Mouse (Mus musculus): ENCODE measurements around the gene Llph.
"Not testable (repeated sequence)": the region's sequence is repeated elsewhere in the genome, so short reads cannot be mapped to it uniquely, and the experiment has no call there.

Llph gene

DNA sequence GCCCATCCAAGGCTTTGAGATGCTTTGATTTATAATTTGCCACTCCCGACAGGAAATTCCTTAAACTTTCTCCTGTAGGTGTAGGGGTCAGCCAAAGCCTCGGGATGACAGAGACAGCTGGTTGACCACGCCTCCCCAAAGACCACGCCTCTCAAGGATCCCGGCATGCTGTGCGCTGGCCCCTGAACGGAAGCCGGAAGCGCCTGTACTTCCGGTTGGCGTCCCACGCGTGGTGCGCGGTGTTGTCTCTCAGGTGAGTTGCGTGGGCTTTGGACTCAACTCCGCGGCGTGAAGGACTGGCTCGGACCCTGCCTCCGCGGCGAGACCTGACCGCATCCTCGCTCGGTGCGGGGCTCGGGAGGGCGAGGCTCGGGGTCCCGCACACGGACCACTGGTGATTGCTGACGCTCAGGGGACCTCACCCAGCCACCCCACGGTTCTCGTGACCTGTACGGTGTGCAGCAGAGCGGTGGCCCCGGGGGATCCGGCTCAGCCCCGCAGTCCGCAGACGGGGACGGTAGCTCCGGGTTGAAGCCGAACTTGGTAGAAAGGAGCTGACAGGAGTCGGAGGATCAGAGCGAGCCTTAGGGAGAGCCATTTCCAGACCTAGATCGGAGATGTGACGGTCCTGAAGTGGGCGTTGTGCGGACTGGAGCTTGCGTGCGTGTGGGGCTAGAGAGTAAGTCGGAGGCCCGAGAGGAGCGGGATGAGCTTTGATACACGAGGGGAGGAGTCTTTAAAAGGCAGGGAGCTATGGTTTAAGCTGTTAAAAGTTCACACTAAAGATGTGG lies at the start of gene Llph:
TSS of gene Llph (plus strand) at position 200 of the 791 bp plus-strand sequence.
- DNase-seq (ENCODE audit: low read depth, low spot score): peak; percentile 87

DNA sequence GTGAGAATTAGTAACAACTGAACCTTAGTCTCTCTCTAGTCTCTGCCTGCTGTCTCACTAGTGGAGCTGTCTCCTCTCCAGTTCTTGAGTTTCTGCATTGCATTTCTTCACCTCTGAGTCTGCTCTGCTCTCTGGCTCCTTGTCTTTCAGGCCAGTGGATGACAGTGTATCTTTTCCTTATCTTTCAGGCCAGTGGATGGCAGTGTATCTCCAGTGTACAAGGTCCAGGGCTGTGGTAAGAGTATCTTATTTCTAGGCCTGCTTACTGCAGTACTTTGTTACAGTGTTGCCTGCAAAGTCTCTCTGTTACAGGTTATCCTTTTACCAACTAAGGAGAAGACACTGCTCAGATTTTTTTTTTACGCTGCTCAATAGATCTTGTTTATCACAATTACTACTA lies 44.0 kb upstream of the Llph start:
- no peak for DNase-seq (ENCODE audit: low read depth, low spot score)

DNA sequence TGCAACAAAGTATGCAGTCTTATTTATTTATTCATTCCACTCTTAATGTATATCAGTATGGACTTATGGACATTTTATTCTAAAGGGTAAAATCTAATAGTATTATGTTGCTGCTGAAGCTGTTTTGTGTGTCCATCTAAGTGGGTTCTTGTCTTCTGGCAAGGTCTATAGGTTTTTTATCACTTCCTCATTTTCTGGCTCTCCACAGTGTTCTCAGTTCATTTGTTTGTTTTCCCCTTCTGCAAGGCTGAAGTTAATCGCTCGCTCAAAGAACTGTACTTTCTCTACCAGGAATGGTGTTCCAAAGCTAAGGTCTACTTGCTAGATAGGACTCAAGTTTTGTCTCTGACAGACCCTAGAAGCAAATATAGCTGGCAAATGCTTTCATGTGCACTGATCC lies 43.5 kb upstream of the Llph start:
- peak; percentile 22 for DNase-seq (ENCODE audit: low read depth, low spot score)

DNA sequence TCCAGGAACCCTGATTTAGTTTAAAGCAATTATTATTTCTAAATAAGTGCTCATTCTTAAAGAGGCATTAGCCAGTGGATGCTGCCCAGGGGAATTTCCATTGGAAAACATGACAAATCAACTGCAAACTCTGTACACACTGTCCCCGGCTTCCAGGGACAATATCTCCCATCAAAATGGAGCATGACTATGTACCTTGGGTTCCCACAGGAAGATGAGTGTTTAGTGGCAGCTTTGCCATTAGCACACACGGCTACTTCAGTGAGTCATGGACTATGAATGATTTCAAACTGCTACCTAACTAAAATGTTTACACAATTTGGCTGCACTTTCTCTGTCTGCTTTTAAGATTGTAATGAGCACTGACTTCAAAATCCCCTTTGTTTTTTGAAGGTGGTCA lies 38.4 kb upstream of the Llph start:
- DNase-seq (ENCODE audit: low read depth, low spot score): no peak

DNA sequence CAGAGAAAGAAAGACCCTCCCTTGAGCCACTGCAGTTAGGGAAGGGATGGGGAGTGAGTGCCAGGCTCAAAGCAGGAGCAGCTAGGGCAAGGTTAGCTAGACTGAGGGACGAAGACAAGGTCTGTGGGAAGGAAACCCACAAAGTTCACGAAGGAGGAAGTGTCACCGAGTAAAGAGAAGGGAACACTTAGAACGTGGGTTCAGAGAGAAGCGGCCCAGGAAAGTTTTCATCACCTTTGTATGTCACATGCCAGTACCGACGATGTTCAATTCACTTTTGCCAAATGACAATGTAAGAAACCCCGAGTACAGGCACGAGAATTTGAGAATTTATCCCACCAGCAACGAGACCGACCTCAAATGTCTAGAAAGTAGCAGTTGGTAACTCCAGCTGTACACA lies 37.6 kb upstream of the Llph start:
- DNase-seq (ENCODE audit: low read depth, low spot score): peak; percentile 20

DNA sequence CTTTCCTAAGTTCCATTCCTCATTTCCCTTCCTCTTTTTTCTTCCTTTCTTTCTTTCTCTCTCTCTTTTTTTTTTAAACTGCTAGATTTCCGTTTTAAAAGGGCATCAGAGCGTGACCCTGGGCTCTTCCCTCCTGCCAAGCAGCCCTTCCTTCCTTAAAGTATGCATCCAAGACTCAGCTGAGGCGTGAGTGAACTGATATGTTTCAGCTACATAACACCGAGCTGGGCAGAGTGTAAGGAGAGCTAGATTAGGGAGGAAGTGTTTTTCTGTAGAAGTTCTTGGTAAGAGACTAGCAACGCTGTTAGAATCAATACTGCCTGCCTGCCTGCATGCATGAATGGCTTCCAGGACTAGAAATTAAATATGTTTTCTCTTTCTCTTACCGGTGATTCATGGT lies 37.1 kb upstream of the Llph start:
- DNase-seq (ENCODE audit: low read depth, low spot score): no peak

DNA sequence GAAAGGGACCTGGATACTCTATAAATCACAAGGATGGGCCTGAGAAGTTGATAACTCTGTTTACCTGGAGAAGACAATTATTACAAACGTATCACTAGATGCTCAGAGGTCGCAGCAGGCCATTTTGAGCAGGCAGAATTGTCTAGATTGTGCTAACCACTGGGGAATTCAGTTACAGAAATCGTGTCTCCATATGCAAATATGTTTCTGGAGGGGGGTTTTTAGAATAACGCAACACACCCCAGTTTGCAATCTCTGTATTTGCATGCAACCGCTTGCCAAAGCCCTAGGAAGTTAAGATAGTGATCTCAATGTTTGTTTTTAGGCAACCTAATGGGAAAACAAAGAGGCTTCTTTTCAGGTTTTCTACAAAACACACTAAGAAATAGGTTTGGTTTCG lies 35.7 kb upstream of the Llph start:
- DNase-seq (ENCODE audit: low read depth, low spot score): peak; percentile 25

DNA sequence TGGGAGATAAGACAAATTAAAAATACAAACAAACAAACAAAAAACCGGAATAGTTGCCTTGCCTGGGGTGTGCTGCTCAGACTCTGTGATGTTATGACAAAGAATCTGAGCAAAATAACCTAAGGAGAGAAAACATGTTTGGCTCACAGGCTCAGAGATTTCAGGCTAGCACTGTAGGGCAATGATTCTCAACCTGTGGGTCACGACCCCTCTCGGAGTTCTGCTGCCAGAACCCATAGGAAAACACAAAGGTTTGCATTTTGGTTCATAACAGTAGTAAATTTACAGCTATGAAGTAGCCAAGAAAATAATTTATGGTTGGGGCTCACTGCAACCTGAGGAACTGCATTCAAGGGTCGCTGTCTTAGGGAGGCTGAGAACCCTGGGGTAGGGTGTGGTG lies 34.6 kb upstream of the Llph start:
- no peak for DNase-seq (ENCODE audit: low read depth, low spot score)

DNA sequence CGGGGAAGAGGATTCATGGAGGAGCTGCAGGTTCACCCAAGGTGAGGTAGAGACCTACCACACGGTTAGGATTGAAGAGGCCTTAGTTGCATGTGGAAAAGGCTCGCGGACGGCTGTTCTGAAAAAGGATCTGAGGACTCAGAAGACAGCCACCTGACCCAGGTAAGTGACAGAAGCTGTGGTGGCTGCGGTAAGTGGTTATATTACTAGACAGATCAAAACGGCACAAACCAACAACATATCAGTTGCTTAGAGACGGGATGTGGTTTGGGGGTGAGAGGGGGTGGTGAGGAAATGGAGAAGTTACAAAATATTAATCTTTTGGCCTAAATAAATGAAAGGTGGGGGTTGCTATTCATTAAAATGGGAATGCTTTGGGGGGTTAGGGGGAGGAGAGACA lies 33.6 kb upstream of the Llph start:
- DNase-seq (ENCODE audit: low read depth, low spot score): no peak

DNA sequence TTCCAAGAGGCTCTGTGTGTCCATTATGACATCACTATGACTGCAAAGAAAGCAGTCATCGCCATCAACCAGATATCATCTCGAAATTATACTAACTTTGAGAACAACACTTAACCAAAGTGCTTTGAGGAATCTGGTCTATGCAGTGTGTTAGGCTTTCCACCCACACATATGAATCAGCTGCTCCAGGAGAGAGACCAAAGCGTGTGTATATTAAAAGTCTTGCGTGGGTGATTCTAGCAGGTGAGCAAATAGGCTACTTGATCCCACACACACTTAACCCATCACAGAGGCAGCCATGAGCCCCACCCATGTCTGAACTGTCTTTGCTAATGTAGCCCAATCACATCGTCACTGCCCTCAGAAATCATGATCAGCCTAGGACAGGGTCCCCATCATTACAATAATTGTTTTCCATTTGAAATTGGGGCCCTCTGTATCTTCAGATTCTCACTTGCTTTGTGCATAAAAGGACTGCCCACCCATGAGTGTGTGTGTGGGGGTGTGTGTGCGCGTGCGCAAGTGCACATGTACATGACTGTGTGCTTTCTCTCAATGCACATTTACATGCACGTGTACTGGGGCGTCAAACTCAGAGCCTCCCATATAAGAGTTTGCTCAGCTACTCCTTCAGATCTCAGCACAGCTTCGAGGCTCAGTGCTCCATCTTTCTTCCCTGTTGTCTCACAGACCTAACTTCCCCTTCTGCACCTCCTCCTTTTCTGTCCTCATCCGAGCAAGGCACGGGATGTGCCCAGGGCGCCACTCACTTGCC lies 29.6 kb upstream of the Llph start:
- DNase-seq (ENCODE audit: low read depth, low spot score): no peak

DNA sequence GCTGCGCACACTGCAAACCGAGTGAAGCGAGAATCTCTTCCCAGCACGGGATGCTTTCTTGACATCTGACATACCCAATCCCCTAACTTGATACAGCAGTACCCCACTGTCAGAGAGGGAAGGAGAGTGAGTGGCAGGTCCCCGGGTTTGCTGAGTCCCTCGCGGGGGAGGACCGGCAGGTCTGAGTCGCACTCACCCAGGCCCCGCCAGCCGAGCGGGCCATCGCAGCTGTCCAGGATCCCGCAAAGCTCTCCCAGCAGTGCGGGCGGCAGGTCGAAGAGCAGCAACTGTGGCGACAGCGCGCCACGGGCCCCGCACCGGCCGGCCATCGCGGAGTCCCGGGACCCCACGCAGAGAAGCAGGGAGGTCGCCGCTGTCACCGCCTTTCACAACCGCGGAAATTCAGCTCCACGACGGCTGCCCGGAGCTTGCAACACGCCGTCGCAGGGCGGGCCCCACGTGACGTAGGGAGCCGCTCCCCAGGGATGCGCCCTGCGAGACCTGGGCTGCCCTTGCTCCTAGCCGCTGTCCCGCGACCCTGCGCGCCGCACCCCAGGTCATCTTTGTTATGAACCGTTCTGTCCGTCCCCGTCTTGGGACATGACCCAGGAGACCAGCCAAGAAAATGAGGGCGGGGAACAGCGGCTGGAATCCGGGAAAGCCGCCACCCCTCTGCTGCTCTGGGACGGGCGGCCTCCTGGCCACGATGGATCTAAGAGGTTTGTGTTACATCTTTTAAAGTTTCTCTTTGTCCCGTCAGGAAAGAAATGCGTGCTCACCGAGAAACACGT lies 25.5 kb upstream of the Llph start, which contains the start of gene Tmbim4:
TSS of gene Tmbim4 (plus strand) at position 460 of the 791 bp plus-strand sequence.
- DNase-seq (ENCODE audit: low read depth, low spot score): no peak

DNA sequence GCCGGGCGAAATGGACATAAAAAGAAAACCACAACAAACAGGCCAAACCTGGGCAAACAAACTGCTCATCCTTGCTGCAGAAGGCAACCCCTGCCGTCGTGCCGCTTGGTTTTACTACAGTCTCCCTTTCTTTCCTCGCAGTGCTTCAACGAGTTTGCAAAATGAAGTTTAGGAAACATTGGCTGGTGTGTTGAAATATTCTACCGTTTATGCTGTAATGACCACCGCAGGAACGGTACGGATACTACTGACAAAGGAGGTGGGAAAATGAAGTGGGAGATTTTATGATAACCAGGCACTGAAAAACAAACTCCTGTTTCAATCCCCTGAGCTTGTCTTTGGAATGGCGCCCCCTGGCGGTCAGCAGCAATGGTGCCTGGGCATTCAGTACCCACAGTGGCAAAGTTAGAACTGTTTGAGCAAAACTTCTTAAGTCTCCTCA lies 24.9 kb upstream of the Llph start, which contains the start of gene Irak3:
TSS of gene Irak3 (minus strand) at position 170 of the 442 bp plus-strand sequence.
- peak; percentile 65 for DNase-seq (ENCODE audit: low read depth, low spot score)

DNA sequence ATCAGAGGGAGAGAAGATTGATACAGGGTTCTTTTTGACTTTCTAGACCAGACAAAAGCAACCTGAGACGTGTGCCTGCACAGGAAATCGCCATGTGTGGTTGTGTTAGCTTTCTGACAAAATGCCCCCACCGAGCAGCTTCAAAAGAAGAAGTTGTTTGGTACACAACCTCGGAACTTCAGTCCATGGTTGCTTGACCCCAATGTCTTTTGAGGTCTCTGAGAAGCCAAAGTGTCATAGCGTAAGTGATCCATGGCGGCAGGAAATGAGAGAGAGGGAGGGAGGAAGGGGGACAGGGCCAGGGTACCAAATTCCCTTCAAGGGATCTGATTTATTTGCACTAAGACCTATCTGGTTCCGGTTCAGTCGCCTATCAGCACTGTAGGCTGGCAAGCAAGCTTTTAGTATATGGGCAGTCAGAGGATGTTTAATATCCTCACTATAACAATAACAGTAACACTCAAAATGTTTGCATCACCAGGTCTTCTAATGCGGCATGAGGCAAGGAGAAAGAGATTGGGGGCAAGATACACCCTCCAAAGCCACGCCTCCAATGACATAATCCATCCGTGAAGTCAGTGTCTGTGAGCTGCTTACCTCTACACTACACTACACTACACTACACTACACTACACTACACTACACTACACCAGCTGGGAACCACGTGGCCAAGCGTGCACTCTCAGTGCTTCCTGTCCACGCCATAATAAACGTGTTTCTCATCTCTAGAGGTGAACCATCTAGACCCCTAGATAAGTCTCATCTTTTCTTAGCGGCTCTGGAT lies 24.2 kb upstream of the Llph start:
- DNase-seq (ENCODE audit: low read depth, low spot score): no peak

DNA sequence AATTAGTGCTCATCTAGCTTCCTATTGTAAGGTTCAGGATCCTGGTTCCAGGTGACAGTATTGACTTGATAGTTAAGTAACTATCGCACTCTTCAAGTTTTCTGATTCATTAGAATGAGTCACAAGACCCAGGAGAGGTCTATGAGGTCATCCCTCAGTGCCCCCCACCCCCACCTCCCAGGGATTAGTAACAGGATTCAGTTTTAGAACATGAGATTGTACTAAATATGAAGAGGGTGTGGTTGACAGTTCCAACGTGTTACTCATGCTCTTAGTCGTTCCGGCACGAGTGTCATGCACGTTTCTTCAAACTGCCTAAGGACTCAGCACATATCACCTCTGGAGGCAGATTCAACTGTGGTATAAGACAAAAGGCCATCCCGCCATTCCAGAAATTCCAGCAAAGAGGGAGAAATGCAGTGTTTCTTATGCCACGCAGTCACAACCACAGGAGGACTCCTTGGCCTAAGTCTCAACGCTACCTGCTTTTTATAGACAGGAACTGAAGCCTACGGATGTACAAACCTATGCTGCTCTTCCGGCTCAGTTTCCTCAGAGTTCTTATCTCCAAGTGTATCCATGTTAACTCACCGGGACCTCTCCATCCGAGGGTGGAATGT lies 22.2 kb upstream of the Llph start:
- DNase-seq (ENCODE audit: low read depth, low spot score): no peak

DNA sequence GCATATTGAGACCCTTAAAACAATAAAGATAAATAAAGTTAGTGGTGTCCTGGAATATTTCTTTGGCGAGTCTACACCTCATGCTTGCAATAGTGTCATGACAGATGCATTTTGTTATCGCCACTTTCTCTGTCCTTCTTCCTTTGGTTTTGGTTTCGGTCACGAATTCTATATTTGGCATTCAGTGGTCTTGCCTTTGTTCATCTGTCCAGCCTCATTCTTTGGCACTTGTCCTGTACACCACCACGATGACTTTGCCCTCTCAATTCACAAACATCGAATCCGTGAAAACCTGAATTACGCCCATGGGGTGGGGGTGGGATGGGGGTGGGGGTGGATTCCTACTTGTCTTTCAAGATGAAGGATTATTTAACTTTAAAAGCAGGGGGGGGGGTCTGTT lies 18.9 kb upstream of the Llph start:
- DNase-seq (ENCODE audit: low read depth, low spot score): peak; percentile 39

DNA sequence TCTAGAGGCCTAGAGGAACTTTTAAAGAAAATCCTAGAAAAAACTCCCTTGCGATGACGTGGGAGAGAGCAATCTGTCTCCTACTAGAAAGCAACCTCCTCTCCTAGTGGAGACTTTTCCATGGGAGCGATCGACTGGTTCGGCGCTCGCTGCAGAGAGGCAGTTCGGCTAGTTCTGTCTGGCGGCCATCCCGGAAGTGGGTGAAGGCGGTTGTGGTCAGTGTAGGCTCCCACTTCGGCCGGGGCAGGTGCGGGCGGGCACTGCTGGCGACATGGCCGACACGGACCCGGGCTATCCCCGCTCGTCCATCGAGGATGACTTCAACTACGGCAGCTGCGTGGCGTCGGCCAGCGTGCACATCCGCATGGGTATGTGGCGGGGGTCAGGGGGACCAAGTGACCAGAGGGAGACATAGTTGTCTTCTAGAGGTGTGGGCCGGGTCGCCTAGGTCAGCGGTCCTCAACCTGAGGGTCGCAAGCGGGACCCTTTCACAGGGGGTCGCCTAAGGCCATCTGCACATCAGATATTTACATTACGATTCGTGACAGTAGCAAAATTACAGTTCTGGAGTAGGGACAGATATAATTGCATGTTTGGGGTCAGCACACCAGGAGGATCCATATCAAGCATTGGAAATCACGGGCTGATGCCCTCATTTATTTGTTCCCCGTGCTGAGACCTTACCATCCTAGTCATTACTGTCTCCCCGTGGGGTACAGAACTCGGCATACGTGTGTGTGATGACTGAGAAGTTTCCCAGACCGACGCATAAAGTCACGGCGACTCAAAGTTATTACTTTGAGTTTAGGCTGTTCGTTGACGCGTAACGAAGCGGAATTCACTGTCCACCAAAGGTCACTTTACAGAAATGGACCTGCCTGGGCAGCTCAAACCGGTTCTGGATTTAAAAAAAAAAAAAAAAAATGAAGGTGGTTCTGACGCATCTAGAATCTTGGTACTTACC lies 18.0 kb upstream of the Llph start:
- peak; percentile 86 for DNase-seq (ENCODE audit: low read depth, low spot score)

DNA sequence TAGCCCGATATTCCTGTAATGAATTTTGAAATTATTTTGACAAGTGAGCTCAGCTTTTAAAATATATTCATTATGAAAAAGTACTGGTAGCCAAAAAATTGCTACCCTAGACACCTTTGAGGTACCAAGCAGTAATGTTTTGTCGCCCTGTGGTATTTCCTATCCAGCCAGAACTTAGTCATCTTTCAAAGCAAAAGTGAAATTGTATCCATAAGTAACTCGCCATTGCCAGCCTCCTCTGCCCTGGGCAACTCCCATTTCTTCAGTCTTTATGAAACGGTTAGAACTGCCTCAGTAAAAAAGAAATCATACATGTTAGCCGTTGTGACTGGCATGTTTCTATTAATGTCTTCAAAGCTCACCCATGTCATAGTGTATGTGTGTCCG lies 17.3 kb upstream of the Llph start:
- peak; percentile 42 for DNase-seq (ENCODE audit: low read depth, low spot score)

DNA sequence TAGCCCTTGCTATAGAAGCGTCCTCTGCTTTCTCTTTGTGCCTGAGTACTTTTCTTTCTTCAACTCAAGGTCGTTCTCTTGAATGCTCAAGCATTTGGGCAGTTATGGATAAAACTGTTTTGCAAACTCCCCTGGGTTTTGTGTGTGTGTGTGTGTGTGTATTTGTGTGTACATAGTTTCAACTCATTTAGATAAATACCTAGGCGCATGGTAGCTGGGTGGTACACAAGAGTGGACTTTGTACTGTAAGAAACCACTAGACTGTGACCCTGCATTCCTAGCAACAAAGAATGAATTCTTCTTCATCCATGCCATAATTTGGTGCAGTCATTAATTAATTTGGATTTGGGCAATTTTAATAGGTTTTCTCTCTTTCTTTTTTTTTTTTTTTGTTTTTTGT lies 16.8 kb upstream of the Llph start:
- DNase-seq (ENCODE audit: low read depth, low spot score): no peak

DNA sequence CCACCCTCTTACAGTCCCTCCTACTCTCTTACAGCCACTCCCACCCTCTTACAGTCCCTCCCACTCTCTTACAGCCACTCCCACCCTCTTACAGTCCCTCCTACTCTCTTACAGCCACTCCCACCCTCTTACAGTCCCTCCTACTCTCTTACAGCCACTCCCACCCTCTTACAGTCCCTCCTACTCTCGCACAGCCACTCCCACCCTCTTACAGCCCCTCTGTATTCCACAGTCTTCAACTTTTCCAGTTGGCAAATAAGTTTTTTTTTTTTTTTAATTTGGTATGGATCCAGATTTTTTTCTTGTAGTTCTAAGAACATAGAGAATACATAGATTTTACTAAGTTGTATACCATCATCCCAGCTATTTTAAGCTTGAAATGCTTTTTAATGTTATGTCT lies 9.8 kb upstream of the Llph start:
- not testable (repeated sequence) for DNase-seq (ENCODE audit: low read depth, low spot score)

DNA sequence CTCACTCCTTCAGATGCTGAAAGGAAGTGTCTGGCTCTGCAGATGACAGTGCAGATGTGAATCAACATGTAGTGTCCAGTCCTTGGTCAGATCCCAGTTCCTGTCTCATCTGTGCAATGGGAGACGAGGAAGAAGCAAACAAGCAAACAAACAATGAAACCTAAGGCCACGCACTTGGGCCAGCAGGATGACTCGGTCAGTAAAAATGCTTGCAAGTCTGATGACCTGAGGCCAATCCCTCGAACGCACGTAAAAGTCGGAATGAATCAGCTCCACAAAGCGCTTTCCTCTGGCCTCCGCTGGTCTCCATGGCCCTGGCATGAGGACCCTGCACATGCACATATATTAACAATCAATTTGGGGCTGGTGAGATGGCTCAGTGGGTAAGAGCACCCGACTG lies 7.9 kb upstream of the Llph start:
- no peak for DNase-seq (ENCODE audit: low read depth, low spot score)

Data from A20 (cell line).